Mouse (Mus musculus) liver, embryonic 13.5 days (tissue): ENCODE data around the gene Cep350. TPM values are rescaled to one million over a fixed set of nuclear protein-coding genes. Genes with fewer than 3 reads are reported as not detected.
"Not testable (repeated sequence)": the region's sequence is repeated elsewhere in the genome, so short reads cannot be mapped to it uniquely, and the experiment has no call there.

Experiments
- ATAC-seq: fragments of 200-750 bp; cut with Nextera tagmentation; 2 replicates; pipeline ENCODE4 v1.8.0; 2017; ENCODE audit warnings: low read depth, mild to moderate bottlenecking, moderate number of reproducible peaks, moderate library complexity
- DNase-seq: peaks from one replicate; pipeline ENCODE4 v3.0.0; 2022
- H3K27ac ChIP-seq: fragments of 300-500 bp; sonication (generic); 2 replicates; pipeline ENCODE4 v1.5.1; 2015; ENCODE audit warnings: moderate library complexity, mild to moderate bottlenecking, inconsistent platforms
- H3K27me3 ChIP-seq: fragments of 300-500 bp; sonication (generic); 2 replicates; pipeline ENCODE4 v1.6.1; 2015; ENCODE audit warnings: mild to moderate bottlenecking, inconsistent platforms
- H3K36me3 ChIP-seq: fragments of 300-500 bp; sonication (generic); 2 replicates; pipeline ENCODE4 v1.6.1; 2015; ENCODE audit warnings: mild to moderate bottlenecking, inconsistent platforms
- H3K4me1 ChIP-seq: fragments of 300-500 bp; sonication (generic); replicated peaks from 2 replicates; pipeline ENCODE4 v1.6.1; 2015; ENCODE audit warnings: inconsistent platforms
- H3K4me2 ChIP-seq: fragments of 300-500 bp; sonication (generic); 2 replicates; pipeline ENCODE4 v1.6.1; 2015; ENCODE audit warnings: inconsistent platforms, mild to moderate bottlenecking, moderate library complexity
- H3K4me3 ChIP-seq: fragments of 300-500 bp; sonication (generic); replicated peaks from 2 replicates; pipeline ENCODE4 v1.5.1; 2015; ENCODE audit warnings: mild to moderate bottlenecking, inconsistent platforms
- H3K9ac ChIP-seq: fragments of 300-500 bp; sonication (generic); 2 replicates; pipeline ENCODE4 v1.6.1; 2015; ENCODE audit warnings: mild to moderate bottlenecking, inconsistent platforms
- H3K9me3 ChIP-seq: fragments of 300-500 bp; sonication (generic); replicated peaks from 2 replicates; pipeline ENCODE4 v1.6.1; 2016; ENCODE audit warnings: inconsistent platforms
- WGBS: fragments of 180-500 bp; shearing (Covaris S2); methylation state at CpG from one replicate; pipeline ENCODE4 v1.1.7; 2015; ENCODE audit not compliant: insufficient replicate concordance; 5-methylcytosine and 5-hydroxymethylcytosine counted together
- polyA plus RNA-seq: library from polyadenylated mRNA; unstranded; fragments of >200 nt; fragmentation: Nextera tagmentation; extraction: Ambion mirVana; gene quantifications from 2 replicates; pipeline ENCODE4 v1.2.1, GENCODE M21; 2015

Cep350 gene
- polyA plus RNA-seq, 1 experiment from 2014 or later, result 5.0 TPM

GRCm38 (mm10) chr1:155882646-155883231, 90.3 kb downstream of the Cep350 start:
- 22% methylated on average over 3 of the region's 3 CpGs for WGBS
- not testable (repeated sequence) for H3K4me3 ChIP-seq, H3K9me3 ChIP-seq, H3K4me2 ChIP-seq, H3K9ac ChIP-seq, H3K27me3 ChIP-seq
- H3K27ac ChIP-seq, result peak overlapping the region; percentile 79
- DNase-seq (peak; percentile 17), ATAC-seq (peak; percentile 82)
- peaks cover 33% of the 10 kb centered on the region for H3K4me1 ChIP-seq
- H3K36me3 ChIP-seq, result peaks cover 55% of the 10 kb centered on the region

GRCm38 (mm10) chr1:155879596-155879995, 93.5 kb downstream of the Cep350 start:
- no peak for ATAC-seq
- DNase-seq, result no peak
- no peak overlapping the region for H3K9ac ChIP-seq
- WGBS, result 80% methylated on average over 3 of the region's 3 CpGs
- H3K4me2 ChIP-seq, result no peak overlapping the region
- H3K27me3 ChIP-seq, result no peaks in the 10 kb centered on the region
- no peaks in the 10 kb centered on the region for H3K9me3 ChIP-seq
- H3K4me3 ChIP-seq, result no peak overlapping the region
- no peak overlapping the region for H3K27ac ChIP-seq
- H3K36me3 ChIP-seq, result peaks cover 65% of the 10 kb centered on the region
- peaks cover 33% of the 10 kb centered on the region for H3K4me1 ChIP-seq

GRCm38 (mm10) chr1:155862967-155863366, 110.1 kb downstream of the Cep350 start:
- ATAC-seq, result no peak
- H3K4me3 ChIP-seq, result no peak overlapping the region
- no peak overlapping the region for H3K4me2 ChIP-seq
- no peak overlapping the region for H3K9ac ChIP-seq
- H3K27ac ChIP-seq, result no peak overlapping the region
- no peaks in the 10 kb centered on the region for H3K27me3 ChIP-seq
- WGBS, result 35% methylated on average over 4 of the region's 4 CpGs
- H3K36me3 ChIP-seq, result peaks cover 72% of the 10 kb centered on the region
- no peaks in the 10 kb centered on the region for H3K9me3 ChIP-seq
- no peak for DNase-seq
- no peaks in the 10 kb centered on the region for H3K4me1 ChIP-seq

- Histone ChIP-seq H3K9me3 (no peaks in the 10 kb centered on the region), H3K4me3 (no peak overlapping the region), H3K4me2 (no peak overlapping the region), H3K27me3 (no peaks in the 10 kb centered on the region), H3K27ac (no peak overlapping the region), H3K9ac (no peak overlapping the region), H3K36me3 (peaks cover 66% of the 10 kb centered on the region), H3K4me1 (peaks cover 33% of the 10 kb centered on the region)
- ATAC-seq, result no peak
- no peak for DNase-seq
- 76% methylated on average over 7 of the region's 7 CpGs for WGBS
Measured at GRCm38 (mm10) chr1:155854926-155855702, 117.9 kb downstream of the Cep350 start.

- Histone ChIP-seq H3K9ac (peak overlapping the region; percentile 2; the same call in 1 of the 2 replicates), H3K4me2 (no peak overlapping the region; the same call in 1 of the 2 replicates), H3K36me3 (peaks cover 64% of the 10 kb centered on the region), H3K4me3 (no peak overlapping the region), H3K4me1 (peaks cover 33% of the 10 kb centered on the region), H3K9me3 (no peaks in the 10 kb centered on the region), H3K27me3 (no peaks in the 10 kb centered on the region), H3K27ac (peak overlapping the region; percentile 51; the same call in 1 of the 2 replicates)
- peak; percentile 89 for ATAC-seq
- peak; percentile 32 for DNase-seq
- 43% methylated on average over 5 of the region's 5 CpGs for WGBS
Measured at GRCm38 (mm10) chr1:155853009-155853408, 120.0 kb downstream of the Cep350 start.

GRCm38 (mm10) chr1:155844235-155844634, 128.8 kb downstream of the Cep350 start:
- Histone ChIP-seq H3K9ac (no peak overlapping the region), H3K9me3 (no peaks in the 10 kb centered on the region), H3K27me3 (no peaks in the 10 kb centered on the region), H3K4me2 (no peak overlapping the region), H3K4me3 (no peak overlapping the region), H3K27ac (no peak overlapping the region), H3K36me3 (peaks cover 35% of the 10 kb centered on the region), H3K4me1 (peaks cover 22% of the 10 kb centered on the region)
- DNase-seq, result no peak
- no peak for ATAC-seq
- 63% methylated on average over 5 of the region's 5 CpGs for WGBS

GRCm38 (mm10) chr1:155843538-155843937, 129.5 kb downstream of the Cep350 start:
- no peaks in the 10 kb centered on the region for H3K27me3 ChIP-seq
- H3K4me1 ChIP-seq, result peaks cover 22% of the 10 kb centered on the region
- no peak overlapping the region for H3K4me2 ChIP-seq
- 79% methylated on average over 4 of the region's 4 CpGs for WGBS
- ATAC-seq, result 0 out of 2 replicates have a peak, but pooled peaks have one; percentile 10
- H3K9ac ChIP-seq, result no peak overlapping the region
- H3K4me3 ChIP-seq, result no peak overlapping the region
- H3K27ac ChIP-seq, result no peak overlapping the region
- H3K36me3 ChIP-seq, result peaks cover 30% of the 10 kb centered on the region
- DNase-seq, result no peak
- no peaks in the 10 kb centered on the region for H3K9me3 ChIP-seq

- H3K4me3 ChIP-seq, result no peak overlapping the region
- ATAC-seq (peak; percentile 92), DNase-seq (peak; percentile 11)
- no peaks in the 10 kb centered on the region for H3K27me3 ChIP-seq
- H3K9ac ChIP-seq, result no peak overlapping the region
- H3K9me3 ChIP-seq, result no peaks in the 10 kb centered on the region
- H3K4me2 ChIP-seq, result 0 out of 2 replicates have a peak overlapping the region, but pooled peaks have one; percentile 8
- 7% methylated on average over 2 of the region's 2 CpGs for WGBS
- peak overlapping the region; percentile 48 for H3K27ac ChIP-seq
- no peaks in the 10 kb centered on the region for H3K36me3 ChIP-seq
- peaks cover 17% of the 10 kb centered on the region for H3K4me1 ChIP-seq
Measured at GRCm38 (mm10) chr1:155835667-155836066, 137.4 kb downstream of the Cep350 start.

GRCm38 (mm10) chr1:155833610-155834009, 139.4 kb downstream of the Cep350 start:
- H3K9ac ChIP-seq, result no peak overlapping the region
- no peaks in the 10 kb centered on the region for H3K9me3 ChIP-seq
- H3K27me3 ChIP-seq, result no peaks in the 10 kb centered on the region
- no peak for ATAC-seq
- no peak overlapping the region for H3K4me3 ChIP-seq
- no peak overlapping the region for H3K4me2 ChIP-seq
- H3K36me3 ChIP-seq, result no peaks in the 10 kb centered on the region
- H3K27ac ChIP-seq, result no peak overlapping the region
- 84% methylated on average over 9 of the region's 9 CpGs for WGBS
- H3K4me1 ChIP-seq, result peaks cover 20% of the 10 kb centered on the region
- no peak for DNase-seq

- Histone ChIP-seq H3K4me3 (no peak overlapping the region), H3K4me2 (no peak overlapping the region), H3K27me3 (no peaks in the 10 kb centered on the region; the same call in 1 of the 2 replicates), H3K36me3 (no peaks in the 10 kb centered on the region), H3K27ac (no peak overlapping the region), H3K9ac (no peak overlapping the region), H3K9me3 (no peaks in the 10 kb centered on the region), H3K4me1 (peaks cover 34% of the 10 kb centered on the region)
- WGBS, result 74% methylated on average over 3 of the region's 3 CpGs
- no peak for ATAC-seq
- no peak for DNase-seq
Measured at GRCm38 (mm10) chr1:155831958-155832357, 141.1 kb downstream of the Cep350 start.

- Histone ChIP-seq H3K4me1 (peaks cover 27% of the 10 kb centered on the region), H3K9me3 (no peaks in the 10 kb centered on the region), H3K4me2 (no peak overlapping the region), H3K4me3 (no peak overlapping the region), H3K9ac (no peak overlapping the region), H3K27me3 (no peaks in the 10 kb centered on the region; the same call in 1 of the 2 replicates), H3K27ac (no peak overlapping the region), H3K36me3 (no peaks in the 10 kb centered on the region)
- DNase-seq (no peak), ATAC-seq (no peak)
- 70% methylated on average over 6 of the region's 6 CpGs for WGBS
Measured at GRCm38 (mm10) chr1:155830861-155831260, 142.2 kb downstream of the Cep350 start.
